Mouse (Mus musculus) olfactory bulb, adult 2 months (tissue): ENCODE data around the gene Tdrd1.

Experiments used
- CTCF ChIP-seq: fragments of 200-500 bp; IDR thresholded peaks from 2 replicates; pipeline ENCODE4 v1.5.1; 2012; ENCODE audit warnings: low read depth, mild to moderate bottlenecking, low read length, moderate library complexity; ENCODE audit not compliant: insufficient read depth
- POLR2A ChIP-seq: fragments of 200-500 bp; IDR thresholded peaks from 2 replicates; pipeline ENCODE4 v1.6.1; 2012; ENCODE audit warnings: mild to moderate bottlenecking, low read depth, low read length, moderate library complexity; ENCODE audit not compliant: insufficient read depth

DNA sequence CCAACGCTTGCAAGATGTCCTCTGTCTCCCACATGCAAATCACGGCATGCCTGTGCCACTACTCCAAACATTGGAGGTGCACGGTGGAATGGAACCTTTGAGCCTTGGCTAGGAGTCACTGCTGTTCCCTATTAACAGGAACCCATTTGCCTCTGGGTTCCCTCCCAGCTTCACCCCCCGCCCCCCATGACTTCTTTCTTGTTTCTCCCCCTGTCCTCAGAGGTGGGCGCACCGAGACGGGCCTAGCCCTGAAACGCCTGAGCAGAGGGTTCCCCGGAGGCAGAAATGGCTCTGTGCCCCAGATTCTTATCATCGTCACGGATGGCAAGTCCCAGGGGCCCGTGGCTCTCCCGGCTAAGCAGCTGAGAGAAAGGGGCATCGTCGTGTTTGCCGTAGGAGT is 71.6 kb downstream of the Tdrd1 start:
- TF ChIP-seq POLR2A: no peak
- TF ChIP-seq CTCF: no peak
